Mouse (Mus musculus) activated CD4-positive, CD25-positive, alpha-beta regulatory T cell, adult 4 months (primary cell): ENCODE results near the gene Olfr1065. TPM values are rescaled to one million over a fixed set of nuclear protein-coding genes. Genes with fewer than 3 reads are reported as not detected.
"Not testable (repeated sequence)": the region's sequence is repeated elsewhere in the genome, so short reads cannot be mapped to it uniquely, and the experiment has no call there.

ENCODE experiments used
- ATAC-seq: one replicate; pipeline ENCODE4 v1.8.0; 2017
- polyA plus RNA-seq, 2 experiments: library from polyadenylated mRNA; unstranded; fragments of 100-300 nt; shearing (Covaris generic); gene quantifications; one replicate each; pipeline ENCODE4 v1.2.1; 2017

Olfr1065 gene
- polyA plus RNA-seq, result not detected

- ATAC-seq, result not testable (repeated sequence)
Measured at GRCm38 (mm10) chr2:86450491-86450890, at the start of gene Olfr1065. Olfr1065 (minus strand) TSS chr2:86450591.

GRCm38 (mm10) chr2:86487286-86487685 lies 36.9 kb upstream of the Olfr1065 start, which contains the start of gene Olfr228:
Olfr228 (minus strand) TSS chr2:86487386.
- no peak for ATAC-seq

GRCm38 (mm10) chr2:86464442-86465109 lies 14.2 kb upstream of the Olfr1065 start:
- peak; percentile 43 for ATAC-seq

- ATAC-seq, result no peak
Measured at GRCm38 (mm10) chr2:86460434-86460833, 10.0 kb upstream of the Olfr1065 start.

DNA sequence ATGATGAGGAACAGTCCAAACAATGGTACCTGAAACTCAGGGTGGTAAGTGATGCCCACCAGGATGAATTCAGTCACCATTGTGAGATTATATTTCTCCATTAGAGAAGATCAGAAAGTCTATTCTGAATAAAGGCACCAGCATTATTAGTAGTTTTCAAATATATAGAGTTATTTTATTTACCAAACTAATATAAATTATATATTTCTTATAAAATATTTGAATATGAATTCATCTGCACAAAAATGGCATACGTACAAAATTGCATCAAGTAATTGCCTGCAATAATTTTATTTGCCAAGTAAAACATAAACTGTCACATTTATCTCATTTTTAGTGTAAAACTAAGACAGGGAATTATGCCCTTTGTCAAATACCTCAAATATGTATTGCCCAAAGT lies 5.8 kb upstream of the Olfr1065 start, which contains the start of gene Olfr1066:
Gene Olfr1066 (minus strand): TSS at position 101 of the 400 bp plus-strand sequence.
- ATAC-seq, result no peak

- ATAC-seq, result not testable (repeated sequence)
Measured at GRCm38 (mm10) chr2:86442101-86442500, 8.3 kb downstream of the Olfr1065 start.

DNA sequence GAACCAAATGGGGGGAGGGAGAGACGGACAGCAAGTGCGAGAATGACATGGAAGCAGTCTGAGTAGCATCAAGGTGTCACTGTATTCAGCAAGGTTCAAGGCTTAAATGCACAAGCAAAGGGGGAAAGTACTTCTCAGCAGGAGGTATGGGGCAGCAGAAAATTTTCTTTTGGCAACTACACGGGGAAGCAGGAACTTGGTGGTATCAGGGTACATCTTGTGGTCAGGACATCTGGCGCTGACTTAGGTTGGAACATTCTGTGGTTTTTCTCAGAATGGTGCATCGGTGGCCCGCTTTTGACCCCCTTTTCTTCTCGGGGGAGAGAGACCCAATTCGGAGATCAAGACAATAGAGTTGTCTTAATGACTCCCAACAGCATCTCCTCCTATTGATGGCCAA lies 21.9 kb downstream of the Olfr1065 start:
- not testable (repeated sequence) for ATAC-seq

DNA sequence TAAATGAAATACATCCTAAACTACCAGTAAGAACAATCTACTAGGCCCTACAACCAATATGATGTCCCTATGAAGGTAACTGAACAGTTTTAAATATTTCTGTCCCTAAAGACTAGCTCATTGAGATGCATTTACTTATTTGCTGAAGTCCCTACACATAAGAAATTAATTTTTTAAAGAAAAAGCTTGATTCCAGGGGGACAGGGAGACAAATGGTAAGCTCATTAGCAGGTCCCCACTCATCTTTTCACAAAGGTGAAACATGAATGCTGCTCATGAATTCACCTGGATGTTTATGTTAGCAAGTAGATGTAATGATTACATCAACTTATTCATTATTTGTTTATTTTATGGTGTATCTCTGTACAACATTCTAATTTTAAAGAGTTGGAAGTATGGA lies 23.7 kb downstream of the Olfr1065 start, which contains the start of gene Olfr1062:
Gene Olfr1062 (minus strand): TSS at position 101 of the 400 bp plus-strand sequence.
- not testable (repeated sequence) for ATAC-seq

DNA sequence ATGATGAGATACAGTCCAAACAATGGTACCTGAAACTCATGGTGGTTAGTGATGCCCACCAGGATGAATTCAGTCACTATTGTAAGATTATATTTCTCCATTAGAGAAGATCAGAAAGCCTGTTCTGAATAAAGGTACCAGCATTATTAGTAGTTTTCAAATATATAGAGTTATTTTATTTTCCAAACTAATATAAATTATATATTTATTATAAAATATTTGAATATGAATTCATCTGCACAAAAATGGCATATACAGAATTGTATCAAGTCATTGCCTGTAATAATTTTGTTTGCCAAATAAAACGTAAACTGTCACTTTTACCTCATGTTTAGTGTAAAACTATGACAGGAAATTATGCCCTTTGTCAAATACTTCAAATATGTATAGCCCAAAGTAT lies 36.4 kb downstream of the Olfr1065 start, which contains the start of gene Olfr1061:
Gene Olfr1061 (minus strand): TSS at position 101 of the 400 bp plus-strand sequence.
- no peak for ATAC-seq

DNA sequence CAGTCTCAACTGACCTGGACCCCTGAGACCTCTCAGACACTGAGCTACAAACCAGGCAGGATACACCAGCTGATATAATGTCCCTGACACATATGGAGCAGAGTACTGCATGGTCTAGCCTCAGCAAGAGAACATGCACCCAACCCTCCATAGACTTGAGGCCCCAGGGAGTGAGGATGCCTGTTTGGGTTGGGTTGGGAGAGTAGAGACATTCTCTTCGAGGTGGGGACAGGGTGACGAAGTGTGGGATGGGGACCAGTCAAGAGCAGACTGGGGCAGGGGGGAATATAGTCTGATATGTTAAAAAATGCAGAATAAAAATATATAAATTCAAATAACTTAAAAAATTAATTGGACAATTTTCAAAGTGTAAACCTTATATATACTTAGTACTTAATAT lies 55.3 kb downstream of the Olfr1065 start:
- ATAC-seq, result no peak

Other genes with a start within 250 kb of the Olfr1065 start
- gene Olfr1045, start 247.6 kb downstream of the Olfr1065 start, polyA plus RNA-seq, result under 1 TPM in 1 of 2 experiments, not detected in 1; 0.44 TPM
- gene Olfr1046, start 231.3 kb downstream of the Olfr1065 start, polyA plus RNA-seq, result not detected
- gene Olfr1047, start 219.2 kb downstream of the Olfr1065 start, polyA plus RNA-seq, result not detected
- not detected for gene Olfr1048, start 210.3 kb downstream of the Olfr1065 start, polyA plus RNA-seq
- not detected for gene Olfr1049, start 192.3 kb downstream of the Olfr1065 start, polyA plus RNA-seq
- gene Olfr1051, start 171.5 kb downstream of the Olfr1065 start, polyA plus RNA-seq, result not detected
- gene Olfr1052, start 158.1 kb downstream of the Olfr1065 start, polyA plus RNA-seq, result under 1 TPM in 1 of 2 experiments, not detected in 1; 0.21 TPM
- not detected for gene Olfr1053, start 135.3 kb downstream of the Olfr1065 start, polyA plus RNA-seq
- not detected for gene Olfr1054, start 115.2 kb downstream of the Olfr1065 start, polyA plus RNA-seq
- not detected for gene Olfr1055, start 100.3 kb downstream of the Olfr1065 start, polyA plus RNA-seq
- gene Olfr1056, start 88.1 kb downstream of the Olfr1065 start, polyA plus RNA-seq, result not detected
- not detected for gene Olfr1057, start 72.2 kb downstream of the Olfr1065 start, polyA plus RNA-seq
- not detected for gene Olfr1058, start 62.0 kb downstream of the Olfr1065 start, polyA plus RNA-seq
- not detected for gene Olfr1061, start 36.5 kb downstream of the Olfr1065 start, polyA plus RNA-seq
- not detected for gene Olfr1062, start 23.8 kb downstream of the Olfr1065 start, polyA plus RNA-seq
- not detected for gene Olfr1066, start 5.7 kb upstream of the Olfr1065 start, polyA plus RNA-seq
- gene Olfr228, start 36.8 kb upstream of the Olfr1065 start, polyA plus RNA-seq, result not detected
- gene Olfr1076, start 57.9 kb upstream of the Olfr1065 start, polyA plus RNA-seq, result not detected
- not detected for gene Olfr1079, start 91.9 kb upstream of the Olfr1065 start, polyA plus RNA-seq
- not detected for gene Olfr1080, start 107.6 kb upstream of the Olfr1065 start, polyA plus RNA-seq
- gene Olfr1082, start 148.4 kb upstream of the Olfr1065 start, polyA plus RNA-seq, result not detected
- not detected for gene Olfr1084, start 189.1 kb upstream of the Olfr1065 start, polyA plus RNA-seq
- gene Olfr1085, start 211.4 kb upstream of the Olfr1065 start, polyA plus RNA-seq, result not detected
- not detected for gene Olfr1086, start 229.5 kb upstream of the Olfr1065 start, polyA plus RNA-seq
- not detected for gene Olfr1087, start 247.8 kb upstream of the Olfr1065 start, polyA plus RNA-seq